Mouse (Mus musculus) C2C12 (cell line): ENCODE results near the gene Btn2a2. TPM values are rescaled to one million over a fixed set of nuclear protein-coding genes. Genes with fewer than 3 reads are reported as not detected.
A peak's percentile ranks its signal among the peaks of the same experiment; 100 is the strongest.

Experiments
- H3K27me3 ChIP-seq: one replicate; pipeline ENCODE4 v1.6.1; 2011; ENCODE audit not compliant: control insufficient read depth, insufficient read depth, insufficient read length
- H3K36me3 ChIP-seq: one replicate; pipeline ENCODE4 v1.6.1; 2011; ENCODE audit not compliant: control insufficient read depth, insufficient read depth
- H3K4me3 ChIP-seq: one replicate; pipeline ENCODE4 v1.5.1; 2011; ENCODE audit warnings: mild to moderate bottlenecking, control low read depth; ENCODE audit not compliant: poor library complexity, insufficient read depth, severe bottlenecking
- H3K79me2 ChIP-seq: one replicate; pipeline ENCODE4 v1.6.1; 2011; ENCODE audit not compliant: control insufficient read depth, insufficient read depth
- H3K79me3 ChIP-seq: one replicate; pipeline ENCODE4 v1.6.1; 2011; ENCODE audit warnings: low read depth, control low read depth
- H3ac ChIP-seq: one replicate; pipeline ENCODE3; 2011; ENCODE audit warnings: low read depth; ENCODE audit not compliant: control insufficient read depth, insufficient read length
- CEBPB ChIP-seq: IDR thresholded peaks from one replicate; pipeline ENCODE4 v1.6.1; 2011; ENCODE audit warnings: low read depth, mild to moderate bottlenecking, control low read depth, moderate library complexity
- CTCF ChIP-seq: IDR thresholded peaks from one replicate; pipeline ENCODE4 v1.5.1; 2011; ENCODE audit not compliant: control insufficient read depth, insufficient read depth, insufficient read length
- FOSL1 ChIP-seq: IDR thresholded peaks from one replicate; pipeline ENCODE4 v1.8.0; 2011; ENCODE audit warnings: mild to moderate bottlenecking, low read length; ENCODE audit not compliant: poor library complexity, insufficient read depth, severe bottlenecking
- MAX ChIP-seq: IDR thresholded peaks from one replicate; pipeline ENCODE4 v1.6.1; 2011; ENCODE audit warnings: mild to moderate bottlenecking, control low read depth
- MYOD1 ChIP-seq: IDR thresholded peaks from one replicate; pipeline ENCODE4 v1.6.1; 2011; ENCODE audit warnings: low read depth; ENCODE audit not compliant: control insufficient read depth, insufficient read length
- MYOG ChIP-seq: IDR thresholded peaks from one replicate; pipeline ENCODE4 v1.6.1; 2011; ENCODE audit not compliant: control insufficient read depth, insufficient read length; ENCODE audit errors: extremely low read depth
- USF1 ChIP-seq: IDR thresholded peaks from one replicate; pipeline ENCODE4 v1.6.1; 2011; ENCODE audit warnings: low read depth, mild to moderate bottlenecking, control low read depth, moderate library complexity
- polyA plus RNA-seq: library from polyadenylated mRNA; unstranded; fragments of >200 nt; fragmentation: generic; extraction: Trizol; gene quantifications from one replicate; pipeline ENCODE4 v1.2.1, GENCODE M21; 2012; ENCODE audit warnings: missing spikeins

Btn2a2 gene
- polyA plus RNA-seq, 1 experiment = 0.07 TPM

DNA sequence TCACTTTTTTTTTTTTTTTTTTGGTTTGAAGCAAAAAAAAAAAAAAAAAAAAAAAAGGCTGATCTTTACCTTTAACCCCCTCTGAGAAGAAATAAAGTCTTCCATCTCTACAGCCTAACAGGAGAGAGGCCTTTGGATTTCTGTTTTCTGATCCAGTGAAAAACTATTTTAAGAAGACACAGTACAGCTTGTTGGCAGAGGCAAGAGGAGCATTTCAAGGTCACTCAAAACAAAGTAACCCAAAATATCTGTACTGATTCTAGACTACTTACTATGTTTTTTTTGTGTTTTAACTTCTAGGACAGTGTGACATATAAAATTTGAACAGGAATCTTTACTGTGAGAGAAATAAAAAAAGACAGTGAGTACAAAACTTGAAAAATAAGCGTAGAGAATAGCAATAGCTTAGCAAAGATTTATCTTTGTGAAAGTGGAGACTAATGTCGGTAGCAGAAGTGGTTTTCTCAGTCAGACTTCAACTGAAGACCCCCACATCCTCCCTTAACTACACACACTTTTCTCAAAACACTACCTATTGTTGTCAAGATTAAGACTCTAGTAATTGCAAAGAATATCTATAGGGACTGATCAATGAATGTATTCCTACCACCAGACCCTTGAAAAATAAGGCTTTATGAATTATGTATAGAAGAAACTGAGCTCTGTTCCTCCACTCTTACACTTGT is 41.0 kb upstream of the Btn2a2 start:
- no peak overlapping the region for H3ac ChIP-seq
- H3K4me3 ChIP-seq = no peak overlapping the region
- no peaks in the 10 kb centered on the region for H3K36me3 ChIP-seq
- H3K79me2 ChIP-seq = no peaks in the 10 kb centered on the region
- H3K79me3 ChIP-seq = no peaks in the 10 kb centered on the region
- no peak for TF ChIP-seq CTCF
- TF ChIP-seq USF1 = no peak
- no peak for TF ChIP-seq FOSL1
- no peak for TF ChIP-seq MYOD1
- TF ChIP-seq CEBPB = no peak
- TF ChIP-seq MAX = no peak
- TF ChIP-seq MYOG = no peak
- no peaks in the 10 kb centered on the region for H3K27me3 ChIP-seq

DNA sequence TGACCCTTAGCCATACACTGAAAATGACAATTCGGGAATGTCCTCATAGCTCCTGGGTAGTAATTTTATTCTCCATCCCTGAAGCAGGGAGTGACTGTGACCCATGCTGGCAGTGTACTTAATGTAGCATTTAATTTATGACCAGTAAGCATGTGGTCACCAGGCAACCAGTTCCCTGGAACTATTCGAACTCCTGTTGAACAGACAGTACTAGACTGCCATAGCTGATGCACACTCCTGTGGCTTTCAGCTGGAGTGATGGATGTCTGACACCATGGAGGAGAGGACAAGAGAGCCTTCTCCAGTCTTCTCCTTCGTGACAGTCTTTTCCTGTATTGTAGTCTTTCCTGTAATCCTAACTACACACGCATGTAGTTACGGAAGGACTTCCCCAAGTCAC is 40.3 kb upstream of the Btn2a2 start:
- H3K79me3 ChIP-seq = no peaks in the 10 kb centered on the region
- TF ChIP-seq MYOG (no peak), USF1 (no peak)
- H3K36me3 ChIP-seq = no peaks in the 10 kb centered on the region
- no peak overlapping the region for H3ac ChIP-seq
- no peaks in the 10 kb centered on the region for H3K27me3 ChIP-seq
- no peaks in the 10 kb centered on the region for H3K79me2 ChIP-seq
- H3K4me3 ChIP-seq = no peak overlapping the region

DNA sequence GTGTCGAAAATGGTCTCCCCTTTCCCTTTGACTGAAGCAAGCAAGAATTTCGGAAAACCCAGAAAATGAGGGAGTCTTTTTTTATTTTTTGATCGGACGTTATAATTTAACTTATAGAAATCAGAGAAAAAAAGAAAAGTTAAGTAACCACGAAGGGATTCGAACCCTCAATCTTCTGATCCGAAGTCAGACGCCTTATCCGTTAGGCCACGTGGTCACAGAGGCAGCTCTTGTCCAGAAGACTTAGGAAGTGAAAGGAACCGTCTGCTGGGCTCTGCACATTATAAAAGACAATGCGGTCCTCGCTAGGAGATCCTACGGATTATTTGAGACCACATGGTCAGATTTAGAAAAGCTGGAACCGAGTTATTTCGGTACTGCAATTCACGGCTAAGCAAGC is 37.7 kb upstream of the Btn2a2 start:
- no peaks in the 10 kb centered on the region for H3K27me3 ChIP-seq
- H3K79me2 ChIP-seq = no peaks in the 10 kb centered on the region
- no peaks in the 10 kb centered on the region for H3K36me3 ChIP-seq
- no peaks in the 10 kb centered on the region for H3K79me3 ChIP-seq
- peak overlapping the region; percentile 8 for H3K4me3 ChIP-seq
- TF ChIP-seq FOSL1 (no peak), CEBPB (peak; percentile 7), USF1 (peak; percentile 86), MAX (peak; percentile 15)
- peak overlapping the region; percentile 36 for H3ac ChIP-seq

DNA sequence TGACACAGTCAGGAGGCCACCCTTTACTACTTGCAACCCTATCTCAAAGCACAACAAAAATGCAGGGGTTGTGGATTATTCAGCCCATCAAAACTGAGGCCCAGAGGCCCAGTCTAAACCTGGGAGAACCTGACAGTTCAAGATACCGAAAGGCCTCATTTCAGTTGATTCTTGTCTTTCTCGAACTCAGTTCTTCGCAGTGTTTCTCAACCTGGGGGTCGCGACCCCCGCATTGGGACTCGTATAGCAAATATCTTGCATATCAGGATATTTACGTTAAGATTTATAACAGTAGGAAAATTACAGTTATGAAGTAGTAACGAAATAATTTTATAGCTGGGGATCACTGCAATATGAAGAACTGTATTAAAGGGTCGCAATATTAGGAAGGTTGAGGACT is 37.2 kb upstream of the Btn2a2 start:
- Histone ChIP-seq H3K79me3 (no peaks in the 10 kb centered on the region), H3K79me2 (no peaks in the 10 kb centered on the region), H3K4me3 (peak overlapping the region; percentile 8), H3ac (no peak overlapping the region), H3K27me3 (no peaks in the 10 kb centered on the region), H3K36me3 (no peaks in the 10 kb centered on the region)
- TF ChIP-seq USF1 = no peak

DNA sequence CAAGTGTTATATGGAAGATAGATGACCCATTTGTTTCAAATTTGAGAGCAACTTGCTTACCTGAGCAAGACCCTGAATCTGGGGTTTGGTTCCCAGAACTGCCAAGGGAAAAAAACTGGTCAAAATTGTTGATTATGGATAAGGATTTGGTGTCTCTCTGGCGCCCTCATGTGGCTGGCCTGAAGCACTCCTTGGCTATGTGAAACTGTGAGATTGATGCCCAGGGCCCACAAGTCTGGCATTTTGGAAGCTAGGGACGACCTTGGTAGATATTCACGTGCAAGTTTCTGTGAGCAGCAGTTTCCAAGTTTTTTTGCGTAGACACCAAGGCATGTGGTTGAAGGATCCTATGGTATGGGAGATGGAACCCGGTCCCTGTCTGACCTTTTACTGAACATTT is 36.0 kb upstream of the Btn2a2 start:
- Histone ChIP-seq H3K4me3 (no peak overlapping the region), H3K79me2 (no peaks in the 10 kb centered on the region), H3K36me3 (no peaks in the 10 kb centered on the region), H3K79me3 (no peaks in the 10 kb centered on the region), H3K27me3 (no peaks in the 10 kb centered on the region), H3ac (no peak overlapping the region)
- TF ChIP-seq CTCF = peak; percentile 53
- no peak for TF ChIP-seq MAX

DNA sequence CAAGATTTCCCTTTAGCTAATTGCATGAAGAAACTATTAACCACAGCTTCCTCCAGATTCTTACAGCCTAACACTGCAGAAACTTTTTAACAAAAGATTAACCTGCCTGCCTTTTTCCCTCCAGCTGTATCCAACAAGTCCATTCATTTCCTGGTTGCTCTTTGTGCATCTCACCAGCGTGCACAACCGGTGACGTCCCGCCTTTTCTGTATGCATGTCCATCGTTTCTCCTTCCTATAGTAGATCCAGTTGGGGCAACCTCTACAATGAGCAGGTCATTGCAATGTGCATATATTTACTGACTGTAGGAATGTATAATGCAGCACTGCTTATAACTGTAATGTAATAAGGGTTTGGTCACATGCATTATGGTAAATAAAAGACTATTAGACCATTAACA is 35.3 kb upstream of the Btn2a2 start:
- TF ChIP-seq MYOD1 (no peak), MYOG (no peak), FOSL1 (no peak), USF1 (no peak), CEBPB (no peak), MAX (no peak), CTCF (no peak)

More for the DNA sequence above, 35.3 kb upstream of the Btn2a2 start:
- Histone ChIP-seq H3K27me3 (no peaks in the 10 kb centered on the region), H3ac (peak overlapping the region; percentile 25), H3K36me3 (no peaks in the 10 kb centered on the region), H3K79me3 (no peaks in the 10 kb centered on the region), H3K4me3 (no peak overlapping the region), H3K79me2 (no peaks in the 10 kb centered on the region)
